ENCODE assay signal across 16 mouse cellular contexts in the genomic region with DNA sequence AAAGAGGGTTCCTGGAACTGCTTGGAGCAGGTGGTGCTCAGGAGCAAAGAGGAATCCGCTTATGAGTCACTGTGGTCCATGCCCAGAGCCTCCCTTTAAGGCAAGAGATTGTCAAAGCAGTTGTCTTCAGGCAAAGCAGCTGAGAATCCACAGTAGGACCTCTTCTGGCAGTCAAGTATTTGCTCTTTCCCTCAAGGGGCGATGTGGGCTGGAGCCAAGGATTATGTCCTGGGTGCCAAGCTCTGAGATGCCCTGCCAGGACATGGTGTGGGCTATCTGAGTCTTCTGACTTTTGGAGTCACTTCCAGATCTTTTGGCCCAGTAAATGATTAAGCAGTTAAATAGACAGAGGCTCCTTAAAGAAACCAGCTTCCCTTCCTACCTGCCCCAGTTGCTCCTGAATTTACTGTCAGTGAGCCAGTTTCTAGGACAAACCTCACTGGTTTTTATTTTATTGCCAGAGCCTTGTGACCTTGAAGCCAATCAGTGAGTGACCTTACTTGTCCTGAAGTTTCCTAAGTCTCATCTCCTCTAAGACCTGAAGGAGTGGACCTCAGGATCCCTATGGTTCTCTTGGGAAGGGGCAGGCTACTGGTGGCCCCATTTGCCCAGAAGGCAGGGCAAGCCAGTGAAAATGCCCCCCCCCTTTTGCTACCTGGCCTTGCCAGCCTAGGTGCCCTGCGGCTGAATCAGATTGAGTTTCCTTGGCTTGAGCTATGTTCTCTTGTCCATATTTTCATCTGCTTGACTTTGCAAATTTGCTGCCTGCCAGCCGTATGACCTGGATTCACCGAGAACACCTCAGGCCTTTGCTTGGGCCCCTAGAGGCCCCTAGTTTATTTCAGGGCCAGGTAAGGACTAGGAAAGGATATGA.
A peak's percentile ranks its signal among the peaks of the same experiment; 100 is the strongest.
DNase-seq lines count a peak whose midpoint lies in the region; ATAC-seq and TF ChIP-seq lines count a peak whose summit lies in the region.
"Had no signal": no experiment of that assay in that cellular context is flagged by ENCODE, and none has a peak within 500 bp of the region (broad histone marks: within the 10 kb centered on the region; RNA-seq: fewer than 3 reads in every experiment).

No protein-coding gene starts in this region.

- H3K36me3 ChIP-seq in kidney, adult 2 months (ENCODE audit: control insufficient read depth, insufficient read depth, low read length) = no peaks in the 10 kb centered on the region
- H3K36me3 ChIP-seq in kidney, embryonic 15.5 days = no peaks in the 10 kb centered on the region
- H3K36me3 ChIP-seq in myocyte (ENCODE audit: control insufficient read depth, insufficient read depth) = no peaks in the 10 kb centered on the region
- H3K36me3 ChIP-seq: embryonic facial prominence, embryonic 13.5 days; forebrain, embryonic 10.5 days; heart, embryonic 10.5 days; neural tube, embryonic 15.5 days had no signal

- no peak overlapping the region for H3K4me2 ChIP-seq in kidney, embryonic 15.5 days
- H3K4me2 ChIP-seq in myocyte (ENCODE audit: low read depth) = no peak overlapping the region
- H3K4me2 ChIP-seq: embryonic facial prominence, embryonic 13.5 days; liver, embryonic 11.5 days; neural tube, embryonic 15.5 days had no signal

- WGBS in kidney, adult 2 months = 44% methylated on average over 5 of the region's 5 CpGs
- 93% methylated on average over 5 of the region's 5 CpGs for WGBS in kidney, embryonic 15.5 days
- 75% methylated on average over 5 of the region's 5 CpGs for WGBS in lung, adult 2 months

- H3K27me3 ChIP-seq in kidney, adult 2 months (replicated peaks; ENCODE audit: control insufficient read depth, insufficient read depth, low read length) = no peaks in the 10 kb centered on the region
- no peaks in the 10 kb centered on the region for H3K27me3 ChIP-seq in kidney, embryonic 15.5 days
- no peaks in the 10 kb centered on the region for H3K27me3 ChIP-seq in myocyte (ENCODE audit: control insufficient read depth, insufficient read depth, insufficient read length)
- H3K27me3 ChIP-seq: embryonic facial prominence, embryonic 13.5 days; neural tube, embryonic 15.5 days had no signal

- no peaks in the 10 kb centered on the region for H3K9me3 ChIP-seq in kidney, embryonic 15.5 days (replicated peaks)
- H3K9me3 ChIP-seq: embryonic facial prominence, embryonic 13.5 days; forebrain, embryonic 10.5 days; heart, embryonic 10.5 days; neural tube, embryonic 15.5 days had no signal

- no peak overlapping the region for H3ac ChIP-seq in myocyte (ENCODE audit: control insufficient read depth, insufficient read length)

- no peak overlapping the region for H3K4me3 ChIP-seq in kidney, adult 2 months (ENCODE audit: insufficient read depth, low read depth, low read length)
- no peak overlapping the region for H3K4me3 ChIP-seq in kidney, embryonic 15.5 days (replicated peaks)
- H3K4me3 ChIP-seq in lung, adult 2 months (replicated peaks; ENCODE audit: extremely low read depth, low read depth, low read length) = no peak overlapping the region
- no peak overlapping the region for H3K4me3 ChIP-seq in myocyte
- H3K4me3 ChIP-seq: embryonic facial prominence, embryonic 13.5 days; forebrain, embryonic 10.5 days; heart, embryonic 10.5 days; neural tube, embryonic 15.5 days had no signal

- H3K27ac ChIP-seq in kidney, adult 2 months (ENCODE audit: insufficient read depth, low read depth, low read length) = peak overlapping the region; percentile 77
- no peak overlapping the region for H3K27ac ChIP-seq in kidney, embryonic 15.5 days
- H3K27ac ChIP-seq: embryonic facial prominence, embryonic 13.5 days; forebrain, embryonic 10.5 days; heart, embryonic 10.5 days; neural tube, embryonic 15.5 days had no signal

- H3K79me2 ChIP-seq in myocyte (ENCODE audit: control insufficient read depth, insufficient read depth) = no peaks in the 10 kb centered on the region

- TF ChIP-seq CTCF in kidney, adult 2 months (conservative IDR thresholded peaks at IDR 0.05; ENCODE audit: insufficient read depth, insufficient read length, low read depth, low read length) = no peak
- TF ChIP-seq CTCF in lung, adult 2 months (IDR thresholded peaks at IDR 0.05; ENCODE audit: insufficient read depth, low read length) = no peak

- TF ChIP-seq POLR2A in kidney, adult 2 months (IDR thresholded peaks at IDR 0.05; ENCODE audit: low read depth, low read length) = no peak
- no peak for TF ChIP-seq POLR2A in lung, adult 2 months (IDR thresholded peaks at IDR 0.05; ENCODE audit: borderline replicate concordance, extremely low read depth, low read depth, low read length)
- TF ChIP-seq POLR2A in myocyte (IDR thresholded peaks at IDR 0.05; ENCODE audit: insufficient read length, low read depth) = no peak

- H3K4me1 ChIP-seq in kidney, adult 2 months (ENCODE audit: control insufficient read depth, insufficient read depth, low read length) = peaks cover 24% of the 10 kb centered on the region
- peaks cover 7% of the 10 kb centered on the region; the same call in 1 of the 2 replicates for H3K4me1 ChIP-seq in kidney, embryonic 15.5 days
- H3K4me1 ChIP-seq in lung, adult 2 months (ENCODE audit: control insufficient read depth, insufficient read depth, low read length) = peaks cover 2% of the 10 kb centered on the region; the same call in 1 of the 2 replicates

- no peak overlapping the region for H3K9ac ChIP-seq in kidney, embryonic 15.5 days
- H3K9ac ChIP-seq: embryonic facial prominence, embryonic 13.5 days; neural tube, embryonic 15.5 days had no signal

- peak; percentile 17; the same call in 1 of the 2 replicates for ATAC-seq in cerebellum, adult (ENCODE audit: insufficient number of reproducible peaks, low FRiP score, low TSS enrichment)
- ATAC-seq in kidney, embryonic 15.5 days (replicated peaks; ENCODE audit: low FRiP score) = no peak

- DNase-seq in cerebellum, adult 11 months = no peak
- peak; percentile 77 for DNase-seq in kidney, adult 2 months
- DNase-seq in lung, adult 2 months = peak; percentile 72
- no peak for DNase-seq in retina, embryonic 14.5 days (ENCODE audit: low spot score)
- no peak for DNase-seq in natural killer cell, adult 2 months (ENCODE audit: low spot score in 2 of 2)
- DNase-seq: heart, postnatal 4 days; layer of hippocampus, adult 9-11 months; right cerebral cortex, adult 18-20 months had no signal

TF ChIP-seq in myocyte, 11 proteins besides CTCF, POLR2A, EP300 and RAD21:
- TF ChIP-seq CEBPB (IDR thresholded peaks at IDR 0.05; ENCODE audit: insufficient read depth, poor library complexity, severe bottlenecking) (no peak), SRF (IDR thresholded peaks at IDR 0.05; ENCODE audit: control insufficient read depth, insufficient read length, low read depth) (no peak), TCF12 (IDR thresholded peaks at IDR 0.05; ENCODE audit: insufficient read depth, poor library complexity, severe bottlenecking) (peak; percentile 84), MYOD1 (IDR thresholded peaks at IDR 0.05; ENCODE audit: control insufficient read depth in 1 of 3, insufficient read length in 2 of 3, low read depth in 2 of 3) (peak; percentile 69 to 92 (median 74)), MYOG (IDR thresholded peaks at IDR 0.05; ENCODE audit: control insufficient read depth in 1 of 3, insufficient read depth in 1 of 3, insufficient read length in 2 of 3, low read depth in 2 of 3) (peak in 2 of 3 experiments; percentile 94 to 98), USF1 (IDR thresholded peaks at IDR 0.05; ENCODE audit: low read depth) (no peak), MAX (IDR thresholded peaks at IDR 0.05; ENCODE audit: low read depth) (no peak), E2F4 (IDR thresholded peaks at IDR 0.05; ENCODE audit: insufficient read depth) (no peak), TCF3 (IDR thresholded peaks at IDR 0.05; ENCODE audit: insufficient read length, low read depth) (peak; percentile 63), REST (IDR thresholded peaks at IDR 0.05; ENCODE audit: insufficient read depth, insufficient read length) (no peak), POLR2AphosphoS2 (IDR thresholded peaks at IDR 0.05; ENCODE audit: insufficient read length, low read depth) (no peak)

Comparison
In these comparisons a context has a peak if more than half of its experiments do, and no peak if none do; other contexts are left out.
1. DNase-seq: peak in kidney, adult 2 months (single experiment) and lung, adult 2 months (single experiment); none in cerebellum, adult 11 months (single experiment), retina, embryonic 14.5 days (single experiment) and natural killer cell, adult 2 months (0 of 2).